Mouse (Mus musculus) hindbrain, embryonic 13.5 days (tissue): Measurements from ENCODE around the gene Rb1. TPM values are rescaled to one million over a fixed set of nuclear protein-coding genes. Genes with fewer than 3 reads are reported as not detected.

ENCODE experiments used
- ATAC-seq: fragments of 200-750 bp; cut with Nextera tagmentation; 2 replicates; pipeline ENCODE4 v1.8.0; 2017; ENCODE audit warnings: moderate TSS enrichment; ENCODE audit not compliant: low FRiP score
- H3K27ac ChIP-seq: fragments of 300-500 bp; sonication (generic); 2 replicates; pipeline ENCODE4 v1.5.1; 2015; ENCODE audit warnings: inconsistent platforms, mild to moderate bottlenecking, moderate library complexity
- H3K27me3 ChIP-seq: fragments of 300-500 bp; sonication (generic); 2 replicates; pipeline ENCODE4 v1.6.1; 2015; ENCODE audit warnings: mild to moderate bottlenecking, inconsistent platforms
- H3K36me3 ChIP-seq: fragments of 300-500 bp; sonication (generic); 2 replicates; pipeline ENCODE4 v1.6.1; 2015; ENCODE audit warnings: mild to moderate bottlenecking, inconsistent platforms
- H3K4me1 ChIP-seq: fragments of 300-500 bp; sonication (generic); replicated peaks from 2 replicates; pipeline ENCODE4 v1.6.1; 2015; ENCODE audit warnings: inconsistent platforms
- H3K4me2 ChIP-seq: fragments of 300-500 bp; sonication (generic); 2 replicates; pipeline ENCODE4 v1.6.1; 2015; ENCODE audit warnings: inconsistent platforms, mild to moderate bottlenecking, moderate library complexity
- H3K4me3 ChIP-seq: fragments of 300-500 bp; sonication (generic); 2 replicates; pipeline ENCODE4 v1.5.1; 2015; ENCODE audit warnings: mild to moderate bottlenecking, inconsistent platforms
- H3K9ac ChIP-seq: fragments of 300-500 bp; sonication (generic); 2 replicates; pipeline ENCODE4 v1.6.1; 2015; ENCODE audit warnings: mild to moderate bottlenecking, inconsistent platforms
- H3K9me3 ChIP-seq: fragments of 300-500 bp; sonication (generic); 2 replicates; pipeline ENCODE4 v1.6.1; 2016; ENCODE audit warnings: inconsistent platforms
- WGBS: fragments of 180-500 bp; shearing (Covaris S2); methylation state at CpG from one replicate; pipeline ENCODE4 v1.1.7; 2015; 5-methylcytosine and 5-hydroxymethylcytosine counted together
- polyA plus RNA-seq: library from polyadenylated mRNA; unstranded; fragments of >200 nt; fragmentation: Nextera tagmentation; extraction: Ambion mirVana; gene quantifications from 2 replicates; pipeline ENCODE4 v1.2.1, GENCODE M21; 2015

The Rb1 gene
- polyA plus RNA-seq, 1 experiment from 2014 or later = 21.8 TPM

GRCm38 (mm10) chr14:73329871-73330270, 4.2 kb upstream of the Rb1 start:
- no peaks in the 10 kb centered on the region for H3K9me3 ChIP-seq
- H3K27me3 ChIP-seq = no peaks in the 10 kb centered on the region
- no peak for ATAC-seq
- no peaks in the 10 kb centered on the region for H3K36me3 ChIP-seq
- WGBS = 90% methylated on average over 2 of the region's 2 CpGs
- H3K9ac ChIP-seq = no peak overlapping the region
- H3K4me2 ChIP-seq = no peak overlapping the region
- no peak overlapping the region for H3K27ac ChIP-seq
- no peak overlapping the region for H3K4me3 ChIP-seq
- H3K4me1 ChIP-seq = peaks cover 8% of the 10 kb centered on the region

GRCm38 (mm10) chr14:73326511-73326910, 889 bp upstream of the Rb1 start:
- no peak for ATAC-seq
- H3K4me3 ChIP-seq = peak overlapping the region; percentile 93
- 7% methylated on average over 8 of the region's 8 CpGs for WGBS
- H3K27ac ChIP-seq = peak overlapping the region; percentile 97
- no peaks in the 10 kb centered on the region for H3K36me3 ChIP-seq
- peak overlapping the region; percentile 88 for H3K4me2 ChIP-seq
- no peaks in the 10 kb centered on the region for H3K27me3 ChIP-seq
- no peaks in the 10 kb centered on the region for H3K9me3 ChIP-seq
- H3K4me1 ChIP-seq = peaks cover 23% of the 10 kb centered on the region
- H3K9ac ChIP-seq = peak overlapping the region; percentile 94

GRCm38 (mm10) chr14:73324634-73325455, 777 bp downstream of the Rb1 start:
- Histone ChIP-seq H3K9me3 (no peaks in the 10 kb centered on the region), H3K9ac (peak overlapping the region; percentile 94), H3K4me2 (peak overlapping the region; percentile 88), H3K36me3 (peaks cover 3% of the 10 kb centered on the region; the same call in 1 of the 2 replicates), H3K27me3 (no peaks in the 10 kb centered on the region), H3K4me3 (peak overlapping the region; percentile 93), H3K27ac (peak overlapping the region; percentile 97), H3K4me1 (peaks cover 23% of the 10 kb centered on the region)
- ATAC-seq = peak; percentile 54; the same call in 1 of the 2 replicates
- under 1% methylated on average over 54 of the region's 55 CpGs for WGBS

- Histone ChIP-seq H3K9ac (no peak overlapping the region), H3K4me2 (peak overlapping the region; percentile 88), H3K27me3 (no peaks in the 10 kb centered on the region), H3K4me1 (peaks cover 23% of the 10 kb centered on the region), H3K4me3 (no peak overlapping the region), H3K9me3 (no peaks in the 10 kb centered on the region), H3K36me3 (peaks cover 3% of the 10 kb centered on the region; the same call in 1 of the 2 replicates), H3K27ac (no peak overlapping the region)
- ATAC-seq = no peak
- 40% methylated on average over 2 of the region's 2 CpGs for WGBS
Observed at GRCm38 (mm10) chr14:73323965-73324364, 1.7 kb downstream of the Rb1 start.

- no peak overlapping the region for H3K4me2 ChIP-seq
- no peak overlapping the region for H3K27ac ChIP-seq
- no peaks in the 10 kb centered on the region for H3K9me3 ChIP-seq
- no peaks in the 10 kb centered on the region for H3K27me3 ChIP-seq
- H3K9ac ChIP-seq = no peak overlapping the region
- no peak for ATAC-seq
- H3K36me3 ChIP-seq = peaks cover 3% of the 10 kb centered on the region; the same call in 1 of the 2 replicates
- WGBS = 83% methylated on average over 3 of the region's 3 CpGs
- no peak overlapping the region for H3K4me3 ChIP-seq
- peaks cover 23% of the 10 kb centered on the region for H3K4me1 ChIP-seq
Observed at GRCm38 (mm10) chr14:73322142-73322541, 3.5 kb downstream of the Rb1 start.

GRCm38 (mm10) chr14:73316933-73317332, 8.7 kb downstream of the Rb1 start:
- Histone ChIP-seq H3K27me3 (no peaks in the 10 kb centered on the region), H3K9ac (no peak overlapping the region), H3K9me3 (no peaks in the 10 kb centered on the region), H3K4me1 (peaks cover 4% of the 10 kb centered on the region; the same call in 1 of the 2 replicates), H3K4me3 (no peak overlapping the region), H3K27ac (no peak overlapping the region), H3K36me3 (peaks cover 3% of the 10 kb centered on the region; the same call in 1 of the 2 replicates), H3K4me2 (no peak overlapping the region)
- no peak for ATAC-seq

- H3K27ac ChIP-seq = no peak overlapping the region
- no peaks in the 10 kb centered on the region for H3K9me3 ChIP-seq
- no peaks in the 10 kb centered on the region for H3K36me3 ChIP-seq
- H3K4me2 ChIP-seq = no peak overlapping the region
- H3K27me3 ChIP-seq = no peaks in the 10 kb centered on the region
- no peak overlapping the region for H3K9ac ChIP-seq
- H3K4me3 ChIP-seq = no peak overlapping the region
- 74% methylated on average over 4 of the region's 4 CpGs for WGBS
- H3K4me1 ChIP-seq = peaks cover 4% of the 10 kb centered on the region; the same call in 1 of the 2 replicates
- ATAC-seq = no peak
Observed at GRCm38 (mm10) chr14:73313864-73314263, 11.8 kb downstream of the Rb1 start.

GRCm38 (mm10) chr14:73313396-73313795, 12.2 kb downstream of the Rb1 start:
- WGBS = 65% methylated on average over 5 of the region's 5 CpGs
- Histone ChIP-seq H3K4me3 (no peak overlapping the region), H3K36me3 (no peaks in the 10 kb centered on the region), H3K27ac (0 out of 2 replicates have a peak overlapping the region, but pooled peaks have one; percentile 30), H3K9ac (no peak overlapping the region), H3K9me3 (no peaks in the 10 kb centered on the region), H3K27me3 (no peaks in the 10 kb centered on the region), H3K4me2 (no peak overlapping the region), H3K4me1 (peaks cover 4% of the 10 kb centered on the region; the same call in 1 of the 2 replicates)
- ATAC-seq = no peak

GRCm38 (mm10) chr14:73312909-73313308, 12.7 kb downstream of the Rb1 start:
- H3K4me1 ChIP-seq = peaks cover 4% of the 10 kb centered on the region; the same call in 1 of the 2 replicates
- H3K9me3 ChIP-seq = no peaks in the 10 kb centered on the region
- H3K9ac ChIP-seq = no peak overlapping the region
- no peak overlapping the region for H3K27ac ChIP-seq
- ATAC-seq = no peak
- H3K36me3 ChIP-seq = no peaks in the 10 kb centered on the region
- no peak overlapping the region for H3K4me2 ChIP-seq
- H3K4me3 ChIP-seq = no peak overlapping the region
- WGBS = 87% methylated on average over 5 of the region's 5 CpGs
- no peaks in the 10 kb centered on the region for H3K27me3 ChIP-seq

- Histone ChIP-seq H3K27ac (no peak overlapping the region), H3K4me3 (no peak overlapping the region), H3K9me3 (no peaks in the 10 kb centered on the region), H3K36me3 (no peaks in the 10 kb centered on the region), H3K4me2 (no peak overlapping the region), H3K9ac (no peak overlapping the region), H3K4me1 (peaks cover 4% of the 10 kb centered on the region; the same call in 1 of the 2 replicates), H3K27me3 (no peaks in the 10 kb centered on the region)
- no peak for ATAC-seq
- 69% methylated on average over 1 of the region's 1 CpGs for WGBS
Observed at GRCm38 (mm10) chr14:73307490-73307889, 18.1 kb downstream of the Rb1 start.

GRCm38 (mm10) chr14:73303193-73303592, 22.4 kb downstream of the Rb1 start:
- Histone ChIP-seq H3K9me3 (no peaks in the 10 kb centered on the region), H3K4me1 (peaks cover 4% of the 10 kb centered on the region; the same call in 1 of the 2 replicates), H3K27me3 (no peaks in the 10 kb centered on the region), H3K27ac (no peak overlapping the region), H3K9ac (no peak overlapping the region), H3K4me2 (no peak overlapping the region), H3K4me3 (no peak overlapping the region), H3K36me3 (no peaks in the 10 kb centered on the region)
- ATAC-seq = no peak
- WGBS = 54% methylated on average over 3 of the region's 3 CpGs

GRCm38 (mm10) chr14:73301856-73302255, 23.8 kb downstream of the Rb1 start:
- ATAC-seq = no peak

GRCm38 (mm10) chr14:73295512-73295911, 30.1 kb downstream of the Rb1 start:
- Histone ChIP-seq H3K4me3 (no peak overlapping the region), H3K27me3 (no peaks in the 10 kb centered on the region), H3K27ac (no peak overlapping the region), H3K36me3 (peaks cover 16% of the 10 kb centered on the region), H3K9me3 (no peaks in the 10 kb centered on the region), H3K4me1 (no peaks in the 10 kb centered on the region), H3K9ac (no peak overlapping the region), H3K4me2 (no peak overlapping the region)
- 83% methylated on average over 2 of the region's 2 CpGs for WGBS
- no peak for ATAC-seq

More at GRCm38 (mm10) chr14:73301856-73302255, 23.8 kb downstream of the Rb1 start:
- H3K27ac ChIP-seq = no peak overlapping the region
- no peak overlapping the region for H3K4me2 ChIP-seq
- no peaks in the 10 kb centered on the region for H3K4me1 ChIP-seq
- no peaks in the 10 kb centered on the region for H3K27me3 ChIP-seq
- H3K9ac ChIP-seq = no peak overlapping the region
- no peaks in the 10 kb centered on the region for H3K36me3 ChIP-seq
- WGBS = 75% methylated on average over 4 of the region's 4 CpGs
- no peak overlapping the region for H3K4me3 ChIP-seq
- H3K9me3 ChIP-seq = no peaks in the 10 kb centered on the region
